Mouse (Mus musculus): ENCODE data around the gene Lgi2.

The Lgi2 gene

GRCm38 (mm10) chr5:52565813-52566531 is at the start of gene Lgi2:
TSS of gene Lgi2 (minus strand) at chr5:52566462.
- DNase-seq (ENCODE audit: low spot score in 2 of 2), result no peak

GRCm38 (mm10) chr5:52615421-52615820 is 49.2 kb upstream of the Lgi2 start:
- no peak for DNase-seq (ENCODE audit: low spot score in 2 of 2)

GRCm38 (mm10) chr5:52614686-52615085 is 48.4 kb upstream of the Lgi2 start:
- no peak for DNase-seq (ENCODE audit: low spot score in 2 of 2)

- DNase-seq (ENCODE audit: low spot score in 2 of 2), result no peak
Measured at GRCm38 (mm10) chr5:52612776-52613175, 46.5 kb upstream of the Lgi2 start.

- no peak for DNase-seq (ENCODE audit: low spot score in 2 of 2)
Measured at GRCm38 (mm10) chr5:52611315-52611895, 45.1 kb upstream of the Lgi2 start.

- no peak for DNase-seq (ENCODE audit: low spot score in 2 of 2)
Measured at GRCm38 (mm10) chr5:52610306-52610705, 44.0 kb upstream of the Lgi2 start.

- no peak for DNase-seq (ENCODE audit: low spot score in 2 of 2)
Measured at GRCm38 (mm10) chr5:52609672-52610071, 43.4 kb upstream of the Lgi2 start.

GRCm38 (mm10) chr5:52604582-52605041 is 38.4 kb upstream of the Lgi2 start:
- no peak for DNase-seq (ENCODE audit: low spot score in 2 of 2)

- DNase-seq (ENCODE audit: low spot score in 2 of 2), result no peak
Measured at GRCm38 (mm10) chr5:52590612-52591011, 24.4 kb upstream of the Lgi2 start.

- DNase-seq (ENCODE audit: low spot score in 2 of 2), result no peak
Measured at GRCm38 (mm10) chr5:52588650-52589049, 22.4 kb upstream of the Lgi2 start.

GRCm38 (mm10) chr5:52587291-52587733 is 21.1 kb upstream of the Lgi2 start:
- DNase-seq (ENCODE audit: low spot score in 2 of 2), result no peak

GRCm38 (mm10) chr5:52572572-52572971 is 6.3 kb upstream of the Lgi2 start:
- DNase-seq (ENCODE audit: low spot score in 2 of 2), result no peak

- no peak for DNase-seq (ENCODE audit: low spot score in 2 of 2)
Measured at GRCm38 (mm10) chr5:52570746-52571145, 4.5 kb upstream of the Lgi2 start.

GRCm38 (mm10) chr5:52565214-52565812 is 949 bp downstream of the Lgi2 start:
- DNase-seq (ENCODE audit: low spot score in 2 of 2), result no peak

GRCm38 (mm10) chr5:52564351-52564750 is 1.9 kb downstream of the Lgi2 start:
- no peak for DNase-seq (ENCODE audit: low spot score in 2 of 2)

- DNase-seq (ENCODE audit: low spot score in 2 of 2), result no peak
Measured at GRCm38 (mm10) chr5:52560240-52560639, 6.0 kb downstream of the Lgi2 start.

GRCm38 (mm10) chr5:52555526-52555925 is 10.7 kb downstream of the Lgi2 start:
- no peak for DNase-seq (ENCODE audit: low spot score in 2 of 2)

- no peak for DNase-seq (ENCODE audit: low spot score in 2 of 2)
Measured at GRCm38 (mm10) chr5:52551318-52551632, 15.0 kb downstream of the Lgi2 start.

GRCm38 (mm10) chr5:52550613-52551317 is 15.5 kb downstream of the Lgi2 start:
- DNase-seq (ENCODE audit: low spot score in 2 of 2), result no peak

GRCm38 (mm10) chr5:52546950-52547349 is 19.3 kb downstream of the Lgi2 start:
- DNase-seq (ENCODE audit: low spot score in 2 of 2), result peak in 1 of 2 experiments; percentile 14

GRCm38 (mm10) chr5:52543770-52544169 is 22.5 kb downstream of the Lgi2 start:
- no peak for DNase-seq (ENCODE audit: low spot score in 2 of 2)

GRCm38 (mm10) chr5:52540186-52540585 is 26.1 kb downstream of the Lgi2 start:
- no peak for DNase-seq (ENCODE audit: low spot score in 2 of 2)
